In the genomic region with DNA sequence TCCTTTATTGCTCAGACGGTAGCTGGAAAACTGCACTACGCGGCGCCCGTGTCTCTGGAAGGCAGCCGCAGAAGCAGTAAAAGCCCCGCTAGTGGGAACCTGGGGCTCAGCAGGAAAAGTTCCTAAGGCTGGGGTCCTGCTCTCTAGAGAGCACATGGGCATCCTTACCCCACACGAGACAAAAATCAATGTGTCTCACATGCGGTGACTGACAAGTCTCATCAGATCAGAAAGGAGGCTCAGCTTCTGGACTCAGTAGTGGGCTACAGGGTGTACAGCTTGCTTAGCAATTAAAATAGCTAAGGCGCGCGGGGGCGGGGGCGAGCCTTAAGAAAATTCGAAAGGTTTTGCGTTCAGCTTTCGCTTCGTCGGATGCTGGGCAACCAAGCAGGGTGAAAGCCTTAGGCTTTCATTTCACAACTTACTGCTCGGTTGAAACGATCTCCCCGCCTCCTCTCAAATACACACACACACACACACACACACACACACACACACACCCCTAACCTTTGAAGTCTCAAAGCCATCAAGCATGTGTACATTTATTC, we compare ENCODE assay signal across 8 mouse cellular contexts. TPM values are rescaled to one million over a fixed set of nuclear protein-coding genes. Genes with fewer than 3 reads are reported as not detected.
DNase-seq lines count a peak whose midpoint lies in the region; ATAC-seq and TF ChIP-seq lines count a peak whose summit lies in the region.

No protein-coding gene starts in this region.

- peak overlapping the region; percentile 76 for H3K4me3 ChIP-seq in heart, embryonic 10.5 days
- H3K4me3 ChIP-seq in kidney, adult 2 months (ENCODE audit: insufficient read depth, low read depth, low read length) = peak overlapping the region; percentile 55
- H3K4me3 ChIP-seq in liver, postnatal 0 days (ENCODE audit: low read depth, low read length) = peak overlapping the region; percentile 55
- peak overlapping the region; percentile 4; the same call in 1 of the 2 replicates for H3K4me3 ChIP-seq in olfactory bulb, adult 2 months (ENCODE audit: insufficient read depth, low read depth, low read length)

- peak; percentile 17 to 40 for DNase-seq in right cerebral cortex, adult 2 months (ENCODE audit: low spot score in 2 of 2)
- DNase-seq in right cerebral cortex, adult 18-20 months = no peak
- DNase-seq in embryo, embryonic 11 days = peak; percentile 78
- no peak for DNase-seq in heart, embryonic 10.5 days (ENCODE audit: low spot score)
- DNase-seq in kidney, adult 2 months = peak; percentile 59
- DNase-seq in liver, postnatal 0 days = peak; percentile 34

- peak overlapping the region; percentile 94 for H3K27ac ChIP-seq in heart, embryonic 10.5 days
- peak overlapping the region; percentile 87 for H3K27ac ChIP-seq in kidney, adult 2 months (ENCODE audit: insufficient read depth, low read depth, low read length)
- H3K27ac ChIP-seq in liver, postnatal 0 days (ENCODE audit: low read depth) = no peak overlapping the region
- H3K27ac ChIP-seq in olfactory bulb, adult 2 months (ENCODE audit: insufficient read depth, low read depth, low read length) = no peak overlapping the region

- TF ChIP-seq POLR2A in kidney, adult 2 months (IDR thresholded peaks at IDR 0.05; ENCODE audit: low read depth, low read length) = no peak
- no peak for TF ChIP-seq POLR2A in olfactory bulb, adult 2 months (IDR thresholded peaks at IDR 0.05; ENCODE audit: insufficient read depth, low read depth, low read length)

- WGBS in heart, embryonic 10.5 days = under 1% methylated on average over 22 of the region's 22 CpGs
- WGBS in kidney, adult 2 months = 3% methylated on average over 22 of the region's 22 CpGs
- WGBS in liver, postnatal 0 days (ENCODE audit: insufficient replicate concordance) = under 1% methylated on average over 22 of the region's 22 CpGs
- WGBS in olfactory bulb, adult 2 months = 4% methylated on average over 22 of the region's 22 CpGs

- H3K4me2 ChIP-seq in liver, postnatal 0 days (ENCODE audit: low read depth, low read length) = peak overlapping the region; percentile 86

- no peaks in the 10 kb centered on the region for H3K9me3 ChIP-seq in heart, embryonic 10.5 days
- H3K9me3 ChIP-seq in liver, postnatal 0 days (ENCODE audit: low read length) = no peaks in the 10 kb centered on the region

- no peak; the same call in 1 of the 2 replicates for ATAC-seq in liver, postnatal 0 days
- no peak for ATAC-seq in megakaryocyte-erythroid progenitor cell, adult 5-6 weeks (replicated peaks; ENCODE audit: low FRiP score, low TSS enrichment, poor library complexity, severe bottlenecking)

- no peak for TF ChIP-seq EP300 in liver, postnatal 0 days (IDR thresholded peaks at IDR 0.05; ENCODE audit: low read depth)

- H3K9ac ChIP-seq in liver, postnatal 0 days (replicated peaks) = no peak overlapping the region

- H3K36me3 ChIP-seq in heart, embryonic 10.5 days = no peaks in the 10 kb centered on the region
- no peaks in the 10 kb centered on the region for H3K36me3 ChIP-seq in kidney, adult 2 months (ENCODE audit: control insufficient read depth, insufficient read depth, low read length)
- H3K36me3 ChIP-seq in liver, postnatal 0 days (replicated peaks; ENCODE audit: insufficient read depth, low read length) = no peaks in the 10 kb centered on the region

- no peak for TF ChIP-seq CTCF in kidney, adult 2 months (conservative IDR thresholded peaks at IDR 0.05; ENCODE audit: insufficient read depth, insufficient read length, low read depth, low read length)
- no peak for TF ChIP-seq CTCF in liver, postnatal 0 days (IDR thresholded peaks at IDR 0.05; ENCODE audit: low read depth)
- TF ChIP-seq CTCF in olfactory bulb, adult 2 months (IDR thresholded peaks at IDR 0.05; ENCODE audit: insufficient read depth, low read depth, low read length) = no peak

- H3K4me1 ChIP-seq in heart, embryonic 10.5 days = peaks cover 29% of the 10 kb centered on the region
- H3K4me1 ChIP-seq in kidney, adult 2 months (ENCODE audit: control insufficient read depth, insufficient read depth, low read length) = 0 out of 2 replicates have a peak, but pooled peaks cover 2% of the 10 kb centered on the region
- peaks cover 8% of the 10 kb centered on the region for H3K4me1 ChIP-seq in liver, postnatal 0 days (ENCODE audit: insufficient read depth)
- peaks cover 14% of the 10 kb centered on the region for H3K4me1 ChIP-seq in olfactory bulb, adult 2 months (ENCODE audit: control insufficient read depth, insufficient read depth, low read length)

- peaks cover 39% of the 10 kb centered on the region for H3K27me3 ChIP-seq in heart, embryonic 10.5 days (ENCODE audit: insufficient read depth, poor library complexity, severe bottlenecking)
- peaks cover 1% of the 10 kb centered on the region; the same call in 1 of the 2 replicates for H3K27me3 ChIP-seq in kidney, adult 2 months (replicated peaks; ENCODE audit: control insufficient read depth, insufficient read depth, low read length)
- peaks cover 79% of the 10 kb centered on the region for H3K27me3 ChIP-seq in liver, postnatal 0 days (ENCODE audit: insufficient read depth, low read length)

RNA-seq across cellular contexts. Expression of a gene that starts 40.7 kb away (rescaled TPM):
- polyA plus RNA-seq in heart, embryonic 10.5 days (2016; fragmentation: Nextera tagmentation; extraction: Ambion mirVana) = 28.4 and 40.3 TPM in 2 replicates
- 12.9 and 16.1 TPM in 2 replicates for polyA plus RNA-seq in kidney, adult 2 months (2012; rRNA removed)
- 0.85 and 0.89 TPM in 2 replicates for polyA plus RNA-seq in liver, postnatal 0 days (2015; fragmentation: Nextera tagmentation; extraction: Ambion mirVana)
- polyA plus RNA-seq in olfactory bulb, adult 2 months (2012; ENCODE audit: insufficient read depth, insufficient read length, low replicate concordance, missing spikeins) = not detected in 2 replicates
- total RNA-seq in megakaryocyte-erythroid progenitor cell, adult 5-6 weeks (2014; fragmentation: Nextera tagmentation) = 1.5 TPM in 1 of 2 replicates, not detected in the other
- total RNA-seq in megakaryocyte-erythroid progenitor cell, adult 5-6 weeks (2017) = 6.5 and 8.8 TPM in 2 replicates

Comparison
In these comparisons a context has a peak if more than half of its experiments do, and no peak if none do; other contexts are left out.
1. DNase-seq: peak in right cerebral cortex, adult 2 months (2 of 2), embryo, embryonic 11 days (single experiment), kidney, adult 2 months (single experiment) and liver, postnatal 0 days (single experiment); none in right cerebral cortex, adult 18-20 months (single experiment) and heart, embryonic 10.5 days (single experiment).
2. H3K27ac ChIP-seq: peak in heart, embryonic 10.5 days (single experiment) and kidney, adult 2 months (single experiment); none in liver, postnatal 0 days (single experiment) and olfactory bulb, adult 2 months (single experiment).
3. H3K4me3 ChIP-seq: peak in every context shown above with its lines; median percentile 76 in heart, embryonic 10.5 days; 55 in kidney, adult 2 months; 55 in liver, postnatal 0 days; 4 in olfactory bulb, adult 2 months.